Mouse (Mus musculus) 416B (cell line): ENCODE data around the gene Galnt16.
A peak's percentile ranks its signal among the peaks of the same experiment; 100 is the strongest.

Source experiments
- DNase-seq: peaks from one replicate; pipeline ENCODE4 v3.0.0; 2011; ENCODE audit warnings: low read depth

The Galnt16 gene

GRCm38 (mm10) chr12:80598756-80599155 is 80.7 kb downstream of the Galnt16 start:
- no peak for DNase-seq

- DNase-seq, result no peak
These were observed 83.7 kb downstream of the Galnt16 start for GRCm38 (mm10) chr12:80601597-80602269.

GRCm38 (mm10) chr12:80602432-80602831 is 84.4 kb downstream of the Galnt16 start:
- DNase-seq, result no peak

- peak; percentile 69 for DNase-seq
These were observed 85.5 kb downstream of the Galnt16 start for GRCm38 (mm10) chr12:80603566-80603965.

GRCm38 (mm10) chr12:80604218-80604617 is 86.1 kb downstream of the Galnt16 start:
- DNase-seq, result no peak

- DNase-seq, result no peak
These were observed 90.5 kb downstream of the Galnt16 start for GRCm38 (mm10) chr12:80608576-80608975.

GRCm38 (mm10) chr12:80609928-80610327 is 91.9 kb downstream of the Galnt16 start:
- DNase-seq, result no peak

GRCm38 (mm10) chr12:80612113-80612791 is 94.2 kb downstream of the Galnt16 start:
- no peak for DNase-seq

GRCm38 (mm10) chr12:80615371-80616257 is 97.5 kb downstream of the Galnt16 start:
- no peak for DNase-seq

GRCm38 (mm10) chr12:80620501-80620900 is 102.4 kb downstream of the Galnt16 start:
- no peak for DNase-seq

GRCm38 (mm10) chr12:80631790-80632189 is 113.7 kb downstream of the Galnt16 start:
- no peak for DNase-seq

- DNase-seq, result peak; percentile 87
These were observed 124.9 kb downstream of the Galnt16 start for GRCm38 (mm10) chr12:80642725-80643692.

- DNase-seq, result peak; percentile 99
These were observed 125.8 kb downstream of the Galnt16 start, which contains the start of the genes Slc39a9 and Erh for GRCm38 (mm10) chr12:80643693-80644505. TSS of gene Slc39a9 (plus strand) at chr12:80643883. TSS of gene Erh (minus strand) at chr12:80644341.

- DNase-seq, result no peak
These were observed 126.4 kb downstream of the Galnt16 start for GRCm38 (mm10) chr12:80644506-80644868.

- peak; percentile 20 for DNase-seq
These were observed 128.3 kb downstream of the Galnt16 start for GRCm38 (mm10) chr12:80646377-80646776.

- DNase-seq, result no peak
These were observed 136.0 kb downstream of the Galnt16 start for GRCm38 (mm10) chr12:80653951-80654658.

GRCm38 (mm10) chr12:80654659-80655025 is 136.6 kb downstream of the Galnt16 start:
- DNase-seq, result no peak

- DNase-seq, result no peak
These were observed 140.6 kb downstream of the Galnt16 start for GRCm38 (mm10) chr12:80658661-80659060.

- DNase-seq, result no peak
These were observed 144.2 kb downstream of the Galnt16 start for GRCm38 (mm10) chr12:80662322-80662721.

GRCm38 (mm10) chr12:80663935-80664334 is 145.9 kb downstream of the Galnt16 start:
- no peak for DNase-seq
